In the genomic region with DNA sequence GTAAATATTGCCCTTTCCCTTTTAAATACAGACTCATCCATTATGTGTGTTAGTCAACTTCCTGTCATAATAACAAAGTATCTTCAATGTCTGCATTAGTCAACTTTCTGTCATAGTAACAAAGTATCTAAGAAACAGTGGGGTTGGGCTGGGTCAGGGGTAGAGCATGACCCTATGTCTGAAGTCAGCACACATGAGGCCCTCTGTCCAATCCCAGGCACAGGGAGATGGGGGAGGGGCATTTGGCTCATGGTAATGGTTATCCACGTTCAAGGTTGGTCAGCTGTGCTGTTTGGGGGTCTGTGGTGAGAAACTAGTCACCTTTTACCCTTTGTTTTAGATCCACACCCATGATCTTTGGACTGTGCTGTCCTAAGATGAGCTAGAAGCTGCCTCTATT, we compare ENCODE assay signal across 13 mouse cellular contexts. TPM values are rescaled to one million over a fixed set of nuclear protein-coding genes. Genes with fewer than 3 reads are reported as not detected.
A peak's percentile ranks its signal among the peaks of the same experiment; 100 is the strongest.
DNase-seq lines count a peak whose midpoint lies in the region; TF ChIP-seq lines count a peak whose summit lies in the region.
"Had no signal": no experiment of that assay in that cellular context is flagged by ENCODE, and none has a peak within 500 bp of the region (broad histone marks: within the 10 kb centered on the region; RNA-seq: fewer than 3 reads in every experiment).

No protein-coding gene starts in this region.

- H3K79me3 ChIP-seq in C2C12 (ENCODE audit: low read depth), result no peaks in the 10 kb centered on the region

- intact Hi-C loops in left cerebral cortex, postnatal 4 days (cut with DNase I), result no loop called here

- no peaks in the 10 kb centered on the region for H3K27me3 ChIP-seq in C2C12 (ENCODE audit: control insufficient read depth, insufficient read depth, insufficient read length)

- TF ChIP-seq CTCF in C2C12 (IDR thresholded peaks at IDR 0.05; ENCODE audit: control insufficient read depth, insufficient read depth, insufficient read length), result no peak

- H3ac ChIP-seq in C2C12 (ENCODE audit: control insufficient read depth, insufficient read length, low read depth), result no peak overlapping the region

- DNase-seq in heart, postnatal 4 days, result peak; percentile 34
- no peak for DNase-seq in heart, adult 9 months (ENCODE audit: low spot score in 2 of 2)
- DNase-seq in adrenal gland, postnatal 36 days, result peak; percentile 36 to 37
- DNase-seq in lung, postnatal 10 days, result peak; percentile 53
- no peak for DNase-seq in spleen, adult 12 weeks (ENCODE audit: low spot score)
- DNase-seq in left cerebral cortex, postnatal 4 days, result no peak
- DNase-seq: cerebellum, adult 9-10 months; layer of hippocampus, adult 9-11 months; right cerebral cortex, adult 18-20 months; thymus, adult 2 months had no signal

- no peak overlapping the region for H3K4me3 ChIP-seq in C2C12 (ENCODE audit: insufficient read depth, poor library complexity, severe bottlenecking)
- H3K4me3 ChIP-seq: erythroblast, embryonic 14.5 days had no signal

- H3K36me3 ChIP-seq in C2C12 (ENCODE audit: control insufficient read depth, insufficient read depth), result no peaks in the 10 kb centered on the region

- H3K79me2 ChIP-seq in C2C12 (ENCODE audit: control insufficient read depth, insufficient read depth), result no peaks in the 10 kb centered on the region

TF ChIP-seq in C2C12, 6 proteins besides CTCF, POLR2A, EP300 and RAD21:
- peak; percentile 55 for TF ChIP-seq USF1 (IDR thresholded peaks at IDR 0.05; ENCODE audit: low read depth)
- no peak for TF ChIP-seq MYOD1 (IDR thresholded peaks at IDR 0.05; ENCODE audit: control insufficient read depth, insufficient read length, low read depth)

RNA-seq across cellular contexts. Expression of a gene that starts 14.6 kb away (rescaled TPM):
- 1 to 10 TPM; 1.5 to 2.4 TPM for total RNA-seq in heart, postnatal 4 days (2021)
- 0.05 TPM for polyA plus RNA-seq in C2C12 (2012; fragmentation: generic; extraction: Trizol)
- under 1 TPM; 0.63 to 0.82 TPM for total RNA-seq in adrenal gland, postnatal 36 days (2021)
- 1 to 10 TPM; 3.4 to 6.2 TPM for total RNA-seq in left cerebral cortex, postnatal 4 days (2021)
- total RNA-seq: neutrophil, adult 5-6 weeks had no signal
- polyA plus RNA-seq: erythroblast, embryonic 14.5 days had no signal

RNA-seq across cellular contexts. Expression of a gene that starts 32.6 kb away (rescaled TPM):
- total RNA-seq in heart, postnatal 4 days (2021), result 1 to 10 TPM in 1 of 2 experiments, under 1 TPM in 1; 0.64 to 1.1 TPM
- polyA plus RNA-seq in C2C12 (2012; fragmentation: generic; extraction: Trizol), result not detected
- total RNA-seq in adrenal gland, postnatal 36 days (2021), result not detected
- not detected for total RNA-seq in left cerebral cortex, postnatal 4 days (2021)

Comparison
In these comparisons a context has a peak if more than half of its experiments do, and no peak if none do; other contexts are left out.
1. DNase-seq: peak in heart, postnatal 4 days (single experiment), adrenal gland, postnatal 36 days (2 of 2) and lung, postnatal 10 days (single experiment); none in heart, adult 9 months (0 of 2), spleen, adult 12 weeks (single experiment) and left cerebral cortex, postnatal 4 days (single experiment).